Mouse (Mus musculus): Measurements from ENCODE around the gene Ptprt.

Gene Ptprt

GRCm38 (mm10) chr2:162413073-162413812 lies 247.7 kb downstream of the Ptprt start:
- DNase-seq (ENCODE audit: extremely low read depth, low read depth), result no peak

GRCm38 (mm10) chr2:162411014-162411413 lies 249.9 kb downstream of the Ptprt start:
- no peak for DNase-seq (ENCODE audit: extremely low read depth, low read depth)

- DNase-seq (ENCODE audit: extremely low read depth, low read depth), result no peak
Observed at GRCm38 (mm10) chr2:162409245-162409644, 251.7 kb downstream of the Ptprt start.

- no peak for DNase-seq (ENCODE audit: extremely low read depth, low read depth)
Observed at GRCm38 (mm10) chr2:162401316-162402100, 259.4 kb downstream of the Ptprt start.

GRCm38 (mm10) chr2:162394601-162395000 lies 266.3 kb downstream of the Ptprt start:
- no peak for DNase-seq (ENCODE audit: extremely low read depth, low read depth)

- no peak for DNase-seq (ENCODE audit: extremely low read depth, low read depth)
Observed at GRCm38 (mm10) chr2:162391834-162392233, 269.1 kb downstream of the Ptprt start.

- no peak for DNase-seq (ENCODE audit: extremely low read depth, low read depth)
Observed at GRCm38 (mm10) chr2:162377309-162377708, 283.6 kb downstream of the Ptprt start.

- no peak for DNase-seq (ENCODE audit: extremely low read depth, low read depth)
Observed at GRCm38 (mm10) chr2:162349047-162349446, 311.9 kb downstream of the Ptprt start.

GRCm38 (mm10) chr2:162341846-162342245 lies 319.1 kb downstream of the Ptprt start:
- no peak for DNase-seq (ENCODE audit: extremely low read depth, low read depth)

- DNase-seq (ENCODE audit: extremely low read depth, low read depth), result no peak
Observed at GRCm38 (mm10) chr2:162340231-162340630, 320.7 kb downstream of the Ptprt start.

- DNase-seq (ENCODE audit: extremely low read depth, low read depth), result no peak
Observed at GRCm38 (mm10) chr2:162332066-162332683, 328.8 kb downstream of the Ptprt start.

GRCm38 (mm10) chr2:162329430-162329829 lies 331.5 kb downstream of the Ptprt start:
- DNase-seq (ENCODE audit: extremely low read depth, low read depth), result no peak

GRCm38 (mm10) chr2:162322411-162322810 lies 338.5 kb downstream of the Ptprt start:
- DNase-seq (ENCODE audit: extremely low read depth, low read depth), result no peak

GRCm38 (mm10) chr2:162307996-162308395 lies 353.0 kb downstream of the Ptprt start:
- DNase-seq (ENCODE audit: extremely low read depth, low read depth), result no peak

- DNase-seq (ENCODE audit: extremely low read depth, low read depth), result no peak
Observed at GRCm38 (mm10) chr2:162294070-162294469, 366.9 kb downstream of the Ptprt start.

- no peak for DNase-seq (ENCODE audit: extremely low read depth, low read depth)
Observed at GRCm38 (mm10) chr2:162282606-162283005, 378.3 kb downstream of the Ptprt start.

GRCm38 (mm10) chr2:162282121-162282520 lies 378.8 kb downstream of the Ptprt start:
- DNase-seq (ENCODE audit: extremely low read depth, low read depth), result no peak

GRCm38 (mm10) chr2:162273826-162274225 lies 387.1 kb downstream of the Ptprt start:
- DNase-seq (ENCODE audit: extremely low read depth, low read depth), result no peak

GRCm38 (mm10) chr2:162251272-162251671 lies 409.7 kb downstream of the Ptprt start:
- no peak for DNase-seq (ENCODE audit: extremely low read depth, low read depth)

- DNase-seq (ENCODE audit: extremely low read depth, low read depth), result no peak
Observed at GRCm38 (mm10) chr2:162248296-162248695, 412.7 kb downstream of the Ptprt start.

- DNase-seq (ENCODE audit: extremely low read depth, low read depth), result no peak
Observed at GRCm38 (mm10) chr2:162222476-162222875, 438.5 kb downstream of the Ptprt start.

GRCm38 (mm10) chr2:162220586-162220985 lies 440.4 kb downstream of the Ptprt start:
- no peak for DNase-seq (ENCODE audit: extremely low read depth, low read depth)

Data from MEL-GATA-1-ER (cell line).